Mouse (Mus musculus) liver, embryonic 14.5 days (tissue): Measurements from ENCODE around the gene Prss30.

ENCODE experiments used
- CTCF ChIP-seq: IDR thresholded peaks from 2 replicates; pipeline ENCODE4 v1.5.1; 2016; ENCODE audit warnings: antibody characterized with exemption, low read depth, control low read depth
- EP300 ChIP-seq: IDR thresholded peaks from 2 replicates; pipeline ENCODE4 v1.6.1; 2016; ENCODE audit warnings: antibody characterized with exemption, low read depth

DNA sequence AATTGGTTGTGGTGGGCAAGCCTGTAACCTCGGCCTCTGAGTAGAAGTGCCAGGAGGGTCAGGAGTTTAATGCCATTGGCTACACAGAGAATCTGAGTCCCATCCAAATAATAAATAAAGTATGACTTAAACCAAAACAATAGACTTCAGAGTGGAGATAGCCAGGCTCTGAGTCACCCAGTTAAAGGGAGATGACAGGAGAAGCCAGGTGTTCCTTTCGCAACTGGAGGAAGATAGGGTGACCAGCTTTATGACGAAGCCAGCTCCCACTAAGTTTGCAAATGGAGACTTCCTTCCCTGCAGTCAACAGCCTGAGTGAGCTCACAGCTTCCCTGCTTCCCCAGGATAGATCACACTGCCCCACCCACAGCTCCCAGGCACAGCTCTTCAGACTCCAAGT, 895 bp downstream of the Prss30 start:
- TF ChIP-seq CTCF (no peak), EP300 (no peak)
